Mouse (Mus musculus): ENCODE data around the gene Zfp541. TPM values are rescaled to one million over a fixed set of nuclear protein-coding genes. Genes with fewer than 3 reads are reported as not detected.

Gene Zfp541
- total and polyA plus RNA-seq, 3 experiments = 0.01 TPM; not detected in 2

GRCm38 (mm10) chr7:16047338-16048146, 14.1 kb upstream of the Zfp541 start, which contains the start of gene Bicra:
Bicra (minus strand) TSS chr7:16047921.
- DNase-seq (ENCODE audit: low read depth, low spot score) = peak; percentile 90
- Histone ChIP-seq H3K9me3 (replicated peaks; ENCODE audit: insufficient read depth, low read length) (no peaks in the 10 kb centered on the region), H3K9ac (ENCODE audit: control insufficient read depth, low read depth, low read length, poor library complexity, severe bottlenecking) (peak within 1 kb of the TSS; percentile 84), H3K4me1 (ENCODE audit: control insufficient read depth in 1 of 2, insufficient read depth in 2 of 2, low read length in 2 of 2) (peaks cover 5 to 34% of the 10 kb centered on the region in 2 experiments), H3K27ac (ENCODE audit: control insufficient read depth, low read depth, low read length) (peak within 1 kb of the TSS; percentile 94), H3K36me3 (ENCODE audit: control insufficient read depth in 1 of 2, insufficient read depth in 2 of 2, low read length in 2 of 2) (peaks cover 0 to 21% of the 10 kb centered on the region in 2 experiments; a peak in 2 of 4 replicates), H3K27me3 (ENCODE audit: control insufficient read depth in 1 of 2, insufficient read depth in 2 of 2, low read length in 2 of 2) (no peaks in the 10 kb centered on the region), H3K4me3 (ENCODE audit: control insufficient read depth in 1 of 2, insufficient read depth in 1 of 2, low read depth in 2 of 2, low read length in 2 of 2) (peak within 1 kb of the TSS; percentile 79 to 92), H3K79me2 (ENCODE audit: control insufficient read depth, insufficient read depth, low read length, poor library complexity) (peaks cover 52% of the 10 kb centered on the region)
- TF ChIP-seq NRF1 (IDR thresholded peaks at IDR 0.05; ENCODE audit: insufficient read depth, low read depth, low read length, poor library complexity, severe bottlenecking) (peak; percentile 35; the same call in 1 of the 2 replicates), ETS1 (IDR thresholded peaks at IDR 0.05; ENCODE audit: low read depth, low read length) (peak; percentile 44; the same call in 1 of the 2 replicates), TCF12 (IDR thresholded peaks at IDR 0.05; ENCODE audit: low read depth, low read length) (peak; percentile 69), SIN3A (IDR thresholded peaks at IDR 0.05; ENCODE audit: low read length) (peak; percentile 68), MAFK (IDR thresholded peaks at IDR 0.05; ENCODE audit: borderline replicate concordance, low read depth, low read length) (no peak), GATA1 (IDR thresholded peaks at IDR 0.05; ENCODE audit: low read depth, low read length) (no peak), UBTF (IDR thresholded peaks at IDR 0.05; ENCODE audit: borderline replicate concordance, insufficient read depth, low read depth, low read length) (0 out of 2 replicates have a peak, but pooled peaks have one; percentile 31), POLR2AphosphoS5 (IDR thresholded peaks at IDR 0.05; ENCODE audit: borderline replicate concordance, low read depth, low read length) (no peak), ELF1 (IDR thresholded peaks at IDR 0.05; ENCODE audit: low read depth, low read length) (no peak), CHD1 (IDR thresholded peaks at IDR 0.05; ENCODE audit: low read depth, low read length) (no peak), MYC (IDR thresholded peaks at IDR 0.05; ENCODE audit: low read depth, low read length) (0 out of 2 replicates have a peak, but pooled peaks have one; percentile 3), GABPA (IDR thresholded peaks at IDR 0.05; ENCODE audit: low read depth, low read length) (no peak), BHLHE40 (IDR thresholded peaks at IDR 0.05; ENCODE audit: borderline replicate concordance, low read depth, low read length) (no peak), TAL1 (IDR thresholded peaks at IDR 0.05; ENCODE audit: low read length) (no peak), CTCF (IDR thresholded peaks at IDR 0.05 in 2 of 3, conservative IDR thresholded peaks at IDR 0.05 in 1 of 3; ENCODE audit: control insufficient read depth in 1 of 3, insufficient read depth in 1 of 3, low read depth in 2 of 3, low read length in 3 of 3, poor library complexity in 1 of 3, severe bottlenecking in 1 of 3) (no peak), HCFC1 (IDR thresholded peaks at IDR 0.05; ENCODE audit: low read depth, low read length) (peak; percentile 75), MAX (IDR thresholded peaks at IDR 0.05; ENCODE audit: low read length) (peak; percentile 81), RAD21 (IDR thresholded peaks at IDR 0.05; ENCODE audit: low read depth, low read length) (no peak), MAZ (IDR thresholded peaks at IDR 0.05; ENCODE audit: low read depth, low read length) (peak; percentile 41; the same call in 1 of the 2 replicates), ZNF384 (IDR thresholded peaks at IDR 0.05; ENCODE audit: low read depth, low read length) (peak; percentile 80), MYB (IDR thresholded peaks at IDR 0.05; ENCODE audit: low read depth, low read length) (no peak), NELFE (IDR thresholded peaks at IDR 0.05; ENCODE audit: low read depth, low read length) (peak; percentile 53), USF1 (IDR thresholded peaks at IDR 0.05; ENCODE audit: low read depth, low read length) (no peak), TBP (IDR thresholded peaks at IDR 0.05; ENCODE audit: low read depth, low read length) (no peak), EP300 (IDR thresholded peaks at IDR 0.05; ENCODE audit: low read depth in 1 of 2, low read length in 2 of 2) (no peak), MEF2A (IDR thresholded peaks at IDR 0.05; ENCODE audit: extremely low read depth, insufficient replicate concordance, low read depth, low read length, poor library complexity, severe bottlenecking) (no peak), POLR2A (IDR thresholded peaks at IDR 0.05; ENCODE audit: control insufficient read depth in 1 of 2, insufficient read depth in 1 of 2, low read depth in 1 of 2, low read length in 2 of 2, poor library complexity in 1 of 2) (peak in 1 of 2 experiments; percentile 30; a peak in 2 of 4 replicates), JUND (IDR thresholded peaks at IDR 0.05; ENCODE audit: low read depth, low read length) (no peak), CHD2 (IDR thresholded peaks at IDR 0.05; ENCODE audit: low read length) (no peak), RCOR1 (IDR thresholded peaks at IDR 0.05; ENCODE audit: low read depth, low read length) (no peak), ZC3H11A (IDR thresholded peaks at IDR 0.05; ENCODE audit: low read depth, low read length) (no peak), POLR2AphosphoS2 (IDR thresholded peaks at IDR 0.05; ENCODE audit: low read length) (no peak; the same call in 1 of the 2 replicates), MXI1 (IDR thresholded peaks at IDR 0.05; ENCODE audit: low read depth, low read length) (peak; percentile 74), ZMIZ1 (IDR thresholded peaks at IDR 0.05; ENCODE audit: low read depth, low read length) (no peak; the same call in 1 of the 2 replicates), KAT2A (conservative IDR thresholded peaks at IDR 0.05; ENCODE audit: low read depth, low read length) (no peak), SMC3 (IDR thresholded peaks at IDR 0.05; ENCODE audit: low read depth, low read length) (no peak)
